Mouse (Mus musculus): ENCODE measurements around the gene Rflnb.

Gene Rflnb

GRCm38 (mm10) chr11:75994357-75994756 lies 33.2 kb downstream of the Rflnb start:
- in situ Hi-C loops (cut with MboI; ENCODE audit: unreplicated experiment in 2 of 2) = no loop called here

GRCm38 (mm10) chr11:75992481-75992880 lies 35.1 kb downstream of the Rflnb start:
- in situ Hi-C loops (cut with MboI; ENCODE audit: unreplicated experiment in 2 of 2) = no loop called here

GRCm38 (mm10) chr11:75991911-75992310 lies 35.7 kb downstream of the Rflnb start:
- in situ Hi-C loops (cut with MboI; ENCODE audit: unreplicated experiment in 2 of 2) = no loop called here

GRCm38 (mm10) chr11:75990965-75991835 lies 36.4 kb downstream of the Rflnb start:
- in situ Hi-C loops (cut with MboI; ENCODE audit: unreplicated experiment in 2 of 2) = no loop called here

DNA sequence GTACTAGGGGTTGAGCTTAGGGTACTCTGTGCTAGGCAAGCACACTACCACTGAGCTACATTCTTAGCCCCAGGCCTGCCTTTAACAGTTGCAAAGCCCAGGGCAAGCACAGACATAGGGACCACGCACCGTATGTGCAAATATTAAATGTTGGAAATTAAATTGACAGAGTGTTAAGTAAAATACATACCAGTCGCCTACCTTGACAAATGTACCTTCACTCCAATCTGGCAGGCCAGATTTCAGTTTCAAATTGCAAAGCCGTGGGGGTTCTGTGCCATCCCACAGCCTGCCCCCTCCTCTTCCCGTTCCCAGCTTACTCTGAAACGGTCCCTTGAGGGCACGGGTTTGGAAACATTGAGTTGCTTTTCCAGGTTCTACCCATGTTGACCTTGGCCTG lies 41.6 kb downstream of the Rflnb start:
- in situ Hi-C loops (cut with MboI; ENCODE audit: unreplicated experiment in 2 of 2) = no loop called here

DNA sequence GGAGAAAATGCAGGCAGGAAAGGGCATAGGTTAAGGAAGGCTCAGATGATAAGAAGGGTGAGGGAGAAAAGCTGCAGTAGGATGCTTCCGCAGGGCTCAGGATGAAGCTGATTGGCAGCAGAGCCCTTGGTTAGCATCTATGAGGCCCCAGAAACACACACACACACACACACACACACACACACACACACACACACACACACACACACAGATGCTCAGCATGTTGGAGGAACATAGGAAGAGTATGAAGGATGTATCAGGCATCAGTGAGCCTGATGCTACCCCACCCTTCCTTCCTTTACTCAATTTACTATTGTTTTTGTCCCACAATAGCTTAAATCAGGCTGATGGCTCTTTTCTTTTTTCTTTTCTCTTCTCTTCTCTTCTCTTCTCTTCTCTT lies 43.0 kb downstream of the Rflnb start:
- in situ Hi-C loops (cut with MboI; ENCODE audit: unreplicated experiment in 2 of 2) = no loop called here

DNA sequence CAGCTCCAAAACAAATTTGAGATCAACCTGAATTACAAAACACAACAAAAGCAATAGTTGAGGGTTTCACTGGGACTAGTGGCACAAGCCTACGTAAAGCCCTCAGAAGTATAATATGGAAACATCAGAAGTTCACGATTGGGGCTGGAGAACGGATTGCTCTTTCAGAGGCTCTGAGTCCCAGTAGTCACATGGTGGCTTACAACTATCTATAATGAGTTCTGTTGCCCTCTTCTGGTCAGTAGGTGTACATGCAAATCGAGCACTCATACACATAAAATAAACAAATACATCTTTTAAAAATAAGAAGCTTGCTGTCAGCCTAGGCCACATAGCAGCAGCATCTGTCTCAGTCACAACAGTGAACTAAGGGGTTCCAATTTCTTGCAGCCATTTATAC lies 44.4 kb downstream of the Rflnb start:
- in situ Hi-C loops (cut with MboI; ENCODE audit: unreplicated experiment in 2 of 2) = no loop called here

- in situ Hi-C loops (cut with MboI; ENCODE audit: unreplicated experiment in 2 of 2) = no loop called here
Measured at GRCm38 (mm10) chr11:75980413-75980812, 47.2 kb downstream of the Rflnb start.

DNA sequence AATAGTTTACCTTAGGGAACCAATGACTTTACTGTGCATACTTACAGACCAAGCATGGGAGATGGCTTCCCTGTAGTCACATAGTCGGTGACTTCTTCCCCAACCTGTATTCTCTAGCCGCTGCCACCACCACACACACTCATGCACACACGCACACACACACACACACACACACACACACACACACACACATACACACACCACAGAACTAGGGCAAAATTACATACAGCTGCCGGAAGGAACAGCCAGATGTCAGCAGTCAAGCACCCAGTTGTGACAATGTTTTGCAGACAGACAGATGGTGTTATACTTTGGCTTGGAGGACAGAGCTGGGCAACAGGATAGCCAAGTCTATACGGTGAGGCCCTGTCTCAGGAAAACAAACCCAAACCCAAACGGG lies 49.5 kb downstream of the Rflnb start:
- in situ Hi-C loops (cut with MboI; ENCODE audit: unreplicated experiment in 2 of 2) = loop anchor here in 1 of 2 experiments (10.0 kb wide), 1 partner anchor 427 kb away; the partner anchor contains the start of gene Timm22

- in situ Hi-C loops (cut with MboI; ENCODE audit: unreplicated experiment in 2 of 2) = loop anchor here in 1 of 2 experiments (10.0 kb wide), 1 partner anchor 428 kb away; the partner anchor contains the start of gene Timm22
Measured at GRCm38 (mm10) chr11:75976748-75977147, 50.8 kb downstream of the Rflnb start.

- in situ Hi-C loops (cut with MboI; ENCODE audit: unreplicated experiment in 2 of 2) = loop anchor here in 1 of 2 experiments (10.0 kb wide), 1 partner anchor 431 kb away; the partner anchor contains the start of gene Timm22
Measured at GRCm38 (mm10) chr11:75973988-75974387, 53.6 kb downstream of the Rflnb start.

- in situ Hi-C loops (cut with MboI; ENCODE audit: unreplicated experiment in 2 of 2) = loop anchor here in 1 of 2 experiments (10.0 kb wide), 1 partner anchor 432 kb away; the partner anchor contains the start of gene Timm22
Measured at GRCm38 (mm10) chr11:75972916-75973567, 54.5 kb downstream of the Rflnb start.

GRCm38 (mm10) chr11:75972188-75972587 lies 55.4 kb downstream of the Rflnb start:
- in situ Hi-C loops (cut with MboI; ENCODE audit: unreplicated experiment in 2 of 2) = loop anchor here in 1 of 2 experiments (10.0 kb wide), 1 partner anchor 433 kb away; the partner anchor contains the start of gene Timm22

- in situ Hi-C loops (cut with MboI; ENCODE audit: unreplicated experiment in 2 of 2) = loop anchor here in 1 of 2 experiments (10.0 kb wide), 1 partner anchor 434 kb away; the partner anchor contains the start of gene Timm22
Measured at GRCm38 (mm10) chr11:75970629-75971028, 57.0 kb downstream of the Rflnb start.
